Mouse (Mus musculus): ENCODE measurements around the gene Psmf1. TPM values are rescaled to one million over a fixed set of nuclear protein-coding genes. Genes with fewer than 3 reads are reported as not detected.

Gene Psmf1
- polyA plus RNA-seq, 1 experiment from 2014 or later: 66.6 TPM

DNA sequence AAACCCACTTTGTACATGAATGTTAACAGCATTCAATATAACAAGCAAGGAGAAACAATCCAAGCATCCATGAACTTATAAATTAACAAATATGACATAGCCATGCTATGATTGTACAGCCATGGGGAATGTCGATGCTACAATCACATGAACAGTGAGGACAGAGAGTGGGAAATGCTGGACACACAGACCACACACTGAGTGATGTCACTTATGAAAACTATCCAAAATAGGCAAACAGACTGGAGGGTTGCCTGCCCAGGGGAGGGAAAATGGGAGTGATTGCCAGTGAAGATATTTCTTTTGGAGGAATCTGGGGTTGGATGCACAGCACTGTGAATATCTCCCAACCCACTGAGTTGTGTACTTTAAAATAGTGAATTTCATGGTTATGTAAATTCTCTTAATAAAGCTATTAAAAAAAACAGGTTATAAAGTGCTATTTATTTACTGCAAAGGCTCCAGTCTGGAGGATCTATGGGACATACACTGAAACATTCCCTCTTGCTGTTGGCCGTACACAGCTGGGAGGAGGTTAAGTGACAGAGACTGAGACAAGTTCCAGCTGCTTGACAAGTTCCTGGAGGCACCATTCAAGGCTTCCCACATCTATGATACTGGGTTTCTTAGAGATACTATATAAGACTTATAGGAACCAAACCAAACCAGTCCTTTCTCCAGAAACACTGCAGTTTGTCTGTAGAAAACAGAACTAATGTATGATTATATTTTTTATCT is 27.5 kb downstream of the Psmf1 start:
- ATAC-seq (replicated peaks): no peak
- H3K4me1 ChIP-seq: no peaks in the 10 kb centered on the region
- no peaks in the 10 kb centered on the region for H3K9me3 ChIP-seq
- H3K9ac ChIP-seq: no peak overlapping the region
- H3K4me2 ChIP-seq: no peak overlapping the region
- no peaks in the 10 kb centered on the region for H3K27me3 ChIP-seq (replicated peaks)
- WGBS: 97% methylated on average over 2 of the region's 2 CpGs
- no peak overlapping the region for H3K4me3 ChIP-seq
- H3K27ac ChIP-seq: no peak overlapping the region
- peaks cover 42% of the 10 kb centered on the region for H3K36me3 ChIP-seq (replicated peaks)

DNA sequence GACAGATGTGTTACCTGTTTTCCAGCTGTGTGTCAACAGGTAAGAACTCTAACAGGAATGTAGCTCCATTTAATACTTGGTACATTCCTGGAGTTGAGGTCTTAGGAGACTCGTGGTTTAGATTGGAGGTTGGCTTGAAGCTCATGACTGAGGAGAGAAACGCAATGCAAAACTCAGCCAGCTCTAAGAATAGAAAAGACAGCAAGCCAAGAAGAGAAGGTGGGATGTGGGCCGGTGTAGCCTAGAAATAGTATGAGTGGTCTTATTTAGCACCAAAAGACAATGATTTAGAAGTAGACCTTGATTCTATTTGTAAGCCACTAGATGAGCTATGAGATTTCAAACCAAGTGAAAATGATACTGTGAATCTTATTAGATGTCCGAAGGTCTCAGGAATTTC is 28.5 kb downstream of the Psmf1 start:
- WGBS: 97% methylated on average over 4 of the region's 4 CpGs
- Histone ChIP-seq H3K36me3 (replicated peaks) (peaks cover 39% of the 10 kb centered on the region), H3K9me3 (no peaks in the 10 kb centered on the region), H3K9ac (no peak overlapping the region), H3K4me1 (no peaks in the 10 kb centered on the region), H3K27me3 (replicated peaks) (no peaks in the 10 kb centered on the region), H3K4me3 (no peak overlapping the region), H3K27ac (no peak overlapping the region), H3K4me2 (no peak overlapping the region)
- ATAC-seq (replicated peaks): no peak

DNA sequence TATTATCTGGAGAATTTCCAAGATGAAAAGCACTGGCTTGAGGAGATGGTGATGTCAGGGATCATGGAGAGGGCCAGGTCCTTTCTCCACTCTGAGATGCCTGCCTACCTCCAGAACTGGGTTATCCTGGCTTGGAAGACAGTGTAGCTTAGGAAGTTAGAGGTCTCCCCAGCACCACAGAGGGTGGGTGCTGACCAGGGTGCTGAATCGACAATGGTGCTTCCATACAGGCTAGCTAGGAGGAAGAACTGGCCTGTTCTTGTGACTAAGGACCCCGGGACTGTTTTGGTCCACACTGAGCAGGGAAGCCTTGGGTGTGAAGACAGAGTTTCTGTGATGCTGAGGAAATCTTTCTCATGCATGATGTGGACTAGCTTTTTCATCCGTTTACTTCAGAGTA is 31.3 kb downstream of the Psmf1 start:
- no peak overlapping the region for H3K9ac ChIP-seq
- H3K9me3 ChIP-seq: no peaks in the 10 kb centered on the region
- no peak overlapping the region for H3K27ac ChIP-seq
- ATAC-seq (replicated peaks): no peak
- no peaks in the 10 kb centered on the region for H3K27me3 ChIP-seq (replicated peaks)
- no peak overlapping the region for H3K4me2 ChIP-seq
- H3K4me3 ChIP-seq: no peak overlapping the region
- H3K36me3 ChIP-seq (replicated peaks): peaks cover 17% of the 10 kb centered on the region
- no peaks in the 10 kb centered on the region for H3K4me1 ChIP-seq
- 43% methylated on average over 3 of the region's 3 CpGs for WGBS

DNA sequence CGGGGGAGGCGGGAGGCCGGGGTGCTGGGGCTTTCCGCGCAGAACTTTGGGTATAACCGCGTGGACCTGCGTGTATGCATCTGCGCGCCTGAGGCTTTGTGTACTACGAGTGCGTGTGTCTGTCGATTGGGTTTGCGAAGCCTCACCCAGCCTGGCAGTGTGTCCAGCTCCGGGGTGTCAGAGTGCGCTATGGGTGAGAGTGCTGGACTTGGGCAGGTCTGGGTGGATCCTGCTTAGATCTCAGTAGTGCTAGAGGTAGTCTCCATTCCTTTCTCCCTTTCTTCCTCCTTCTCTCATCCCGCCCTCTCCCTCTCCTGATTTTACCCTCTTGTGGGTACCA is 41.2 kb downstream of the Psmf1 start:
- Histone ChIP-seq H3K27ac (peak overlapping the region; percentile 81), H3K4me3 (peak overlapping the region; percentile 81), H3K9me3 (no peaks in the 10 kb centered on the region), H3K36me3 (replicated peaks) (peaks cover 11% of the 10 kb centered on the region), H3K4me1 (peaks cover 24% of the 10 kb centered on the region), H3K4me2 (peak overlapping the region; percentile 89), H3K27me3 (replicated peaks) (no peaks in the 10 kb centered on the region; the same call in 1 of the 2 replicates), H3K9ac (peak overlapping the region; percentile 86)
- 3% methylated on average over 17 of the region's 17 CpGs for WGBS
- ATAC-seq (replicated peaks): peak; percentile 72

DNA sequence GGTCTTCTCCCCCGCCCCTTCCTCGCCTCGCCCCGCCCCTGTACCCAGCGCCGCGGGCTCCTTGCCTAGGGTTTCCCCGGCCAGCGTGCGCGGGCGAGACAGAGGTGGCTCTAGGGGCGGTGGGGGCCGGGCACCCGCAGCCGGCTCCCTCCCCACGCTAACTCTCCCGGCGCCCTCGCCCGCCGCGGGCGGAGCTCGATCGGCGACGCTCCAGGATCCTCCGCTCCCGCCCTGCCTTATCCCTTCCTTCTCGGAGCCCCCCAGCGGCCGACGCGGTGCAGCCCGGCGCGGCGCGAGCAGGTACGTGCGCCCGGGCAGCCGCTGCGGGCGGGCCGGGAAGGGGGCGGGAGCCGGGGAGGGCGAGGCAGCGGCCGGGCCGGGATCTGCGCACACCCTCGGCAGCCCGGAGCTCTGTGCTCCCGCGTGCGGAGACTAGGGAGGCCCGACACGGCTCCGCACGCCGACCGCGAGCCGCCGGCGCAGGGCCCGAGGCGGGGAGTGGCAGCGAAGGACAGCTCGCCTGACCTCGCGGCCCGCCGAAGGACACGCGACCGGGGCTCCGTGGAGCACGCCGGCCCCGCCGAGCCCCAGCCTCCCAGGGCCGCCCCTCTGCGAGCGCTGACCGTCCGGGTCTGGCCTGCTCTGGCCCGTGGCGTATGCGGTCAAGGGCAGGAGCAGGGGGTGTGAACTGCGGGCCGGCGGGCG is 41.7 kb downstream of the Psmf1 start:
- H3K27me3 ChIP-seq (replicated peaks): no peaks in the 10 kb centered on the region; the same call in 1 of the 2 replicates
- WGBS: under 1% methylated on average over 59 of the region's 97 CpGs
- peak overlapping the region; percentile 86 for H3K9ac ChIP-seq
- H3K9me3 ChIP-seq: no peaks in the 10 kb centered on the region
- H3K4me2 ChIP-seq: peak overlapping the region; percentile 89
- peak overlapping the region; percentile 81 for H3K4me3 ChIP-seq
- H3K36me3 ChIP-seq (replicated peaks): peaks cover 11% of the 10 kb centered on the region
- peak; percentile 92 for ATAC-seq (replicated peaks)
- H3K27ac ChIP-seq: peak overlapping the region; percentile 81
- peaks cover 24% of the 10 kb centered on the region for H3K4me1 ChIP-seq

DNA sequence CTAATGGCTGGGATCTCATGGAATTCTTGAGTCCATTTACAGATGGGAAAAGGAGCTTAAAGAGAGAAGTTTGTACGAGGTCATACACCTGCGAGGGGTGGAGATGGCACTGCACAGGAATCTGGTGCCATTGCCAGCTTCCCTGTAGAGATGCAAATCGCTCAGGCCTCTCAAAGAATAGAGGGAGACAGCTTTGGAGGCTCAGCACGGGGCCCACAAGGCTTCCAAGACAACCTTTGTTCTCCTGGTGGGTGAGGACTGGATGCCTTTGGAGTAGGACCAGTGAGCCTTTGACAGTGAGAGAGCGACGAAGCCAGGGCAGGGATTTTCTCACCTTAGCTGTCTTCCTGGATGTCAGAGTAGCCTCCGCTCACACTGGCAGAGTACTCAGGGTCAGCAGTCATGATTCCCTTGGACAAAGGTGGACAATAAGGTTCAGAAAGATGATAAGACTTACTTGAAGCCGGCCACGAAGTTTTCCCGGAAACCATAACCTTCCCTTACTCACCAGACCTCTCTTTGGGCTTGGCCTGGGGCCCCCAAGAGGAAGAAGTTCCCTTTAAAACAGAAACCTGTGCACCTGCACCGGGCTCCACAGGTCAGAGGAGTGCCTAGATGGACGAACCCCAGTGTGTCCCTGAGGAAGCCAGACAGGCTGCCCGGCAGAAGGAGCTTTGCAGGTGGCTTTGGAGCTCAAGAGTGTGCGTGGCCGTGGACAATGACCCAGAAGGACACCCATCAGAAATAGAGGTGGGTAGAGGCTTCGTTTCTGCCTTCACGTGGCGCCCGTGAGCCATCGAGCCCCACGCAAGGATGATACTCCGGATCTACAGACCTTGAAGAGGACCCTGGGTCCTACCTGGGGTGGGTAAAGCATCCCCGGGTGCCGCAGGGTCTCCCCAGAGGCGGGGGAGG is 42.5 kb downstream of the Psmf1 start, which contains the start of gene Tmem74b:
TSS of gene Tmem74b (plus strand) at position 778 of the 915 bp plus-strand sequence.
- no peaks in the 10 kb centered on the region for H3K9me3 ChIP-seq
- H3K27ac ChIP-seq: peak within 1 kb of the TSS; percentile 81
- WGBS: 3% methylated on average over 25 of the region's 25 CpGs
- no peaks in the 10 kb centered on the region; the same call in 1 of the 2 replicates for H3K27me3 ChIP-seq (replicated peaks)
- peak within 1 kb of the TSS; percentile 81 for H3K4me3 ChIP-seq
- ATAC-seq (replicated peaks): peak; percentile 57
- H3K9ac ChIP-seq: peak within 1 kb of the TSS; percentile 86
- peaks cover 24% of the 10 kb centered on the region for H3K4me1 ChIP-seq
- H3K4me2 ChIP-seq: peak within 1 kb of the TSS; percentile 89
- peaks cover 4% of the 10 kb centered on the region for H3K36me3 ChIP-seq (replicated peaks)

DNA sequence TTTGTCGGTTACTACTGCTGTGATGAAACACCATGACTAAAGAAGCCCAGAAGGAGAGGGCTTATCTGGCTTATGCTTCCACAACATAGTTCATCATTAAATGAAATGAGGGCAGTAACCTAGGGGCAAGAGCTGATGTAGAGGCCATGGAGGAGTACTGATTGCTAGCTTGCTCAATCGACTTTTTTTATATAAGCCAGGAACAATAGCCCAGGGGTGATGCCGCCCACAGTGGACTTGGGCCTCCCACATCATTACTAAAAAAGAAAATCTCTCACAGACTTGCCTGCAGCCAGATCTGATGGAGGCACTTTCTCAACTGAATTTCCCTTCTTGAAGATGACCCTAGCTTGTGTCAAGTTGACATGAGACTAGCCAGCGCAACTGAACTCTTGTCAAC is 61.0 kb downstream of the Psmf1 start:
- Histone ChIP-seq H3K4me3 (no peak overlapping the region), H3K4me1 (no peaks in the 10 kb centered on the region), H3K9me3 (no peaks in the 10 kb centered on the region), H3K27ac (no peak overlapping the region), H3K27me3 (replicated peaks) (no peaks in the 10 kb centered on the region), H3K36me3 (replicated peaks) (no peaks in the 10 kb centered on the region), H3K9ac (no peak overlapping the region), H3K4me2 (no peak overlapping the region)
- ATAC-seq (replicated peaks): no peak
- 90% methylated on average over 4 of the region's 4 CpGs for WGBS

DNA sequence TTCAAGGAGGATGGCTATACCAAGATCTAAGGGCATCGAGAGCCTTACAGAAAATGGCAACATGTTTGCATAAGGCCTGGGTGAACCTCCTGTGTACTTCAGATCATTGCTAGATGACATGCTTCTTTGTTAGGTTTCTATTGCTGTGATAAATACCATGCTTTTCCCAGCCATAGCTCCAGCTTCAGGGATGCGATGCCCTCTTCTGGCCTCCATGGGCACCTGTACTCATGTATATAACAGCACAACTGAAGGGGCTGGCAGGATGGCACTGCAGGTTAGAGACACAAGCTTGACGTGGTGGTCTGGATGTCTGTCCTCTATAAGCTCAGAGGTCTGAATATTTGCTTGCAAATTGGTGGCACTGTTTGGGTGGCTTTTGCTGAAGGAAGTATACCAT is 61.6 kb downstream of the Psmf1 start:
- Histone ChIP-seq H3K4me3 (no peak overlapping the region), H3K4me2 (no peak overlapping the region), H3K27me3 (replicated peaks) (no peaks in the 10 kb centered on the region), H3K27ac (no peak overlapping the region), H3K9me3 (no peaks in the 10 kb centered on the region), H3K9ac (no peak overlapping the region), H3K4me1 (no peaks in the 10 kb centered on the region), H3K36me3 (replicated peaks) (no peaks in the 10 kb centered on the region)
- WGBS: 51% methylated on average over 3 of the region's 3 CpGs
- ATAC-seq (replicated peaks): peak; percentile 87

DNA sequence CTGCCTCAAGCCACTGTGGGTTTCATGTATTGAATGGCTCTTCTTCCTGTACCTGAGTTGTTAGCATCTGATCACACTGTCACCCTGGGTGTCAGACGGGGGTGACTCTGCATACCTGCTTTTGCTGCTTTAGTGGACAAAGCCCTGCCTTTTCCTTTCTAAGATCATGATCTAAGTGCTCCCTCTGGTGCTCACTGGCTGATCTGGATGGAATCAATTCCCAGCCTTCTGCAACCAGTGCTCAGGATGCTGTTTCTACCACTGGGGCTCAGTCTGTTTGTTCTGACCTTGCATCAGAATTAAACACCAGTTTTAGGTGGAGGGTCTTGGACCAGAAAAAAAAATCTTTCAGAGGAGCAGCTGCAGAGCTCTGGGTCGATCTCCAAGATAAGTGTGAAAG is 67.8 kb downstream of the Psmf1 start:
- Histone ChIP-seq H3K27me3 (replicated peaks) (no peaks in the 10 kb centered on the region), H3K27ac (no peak overlapping the region), H3K4me1 (no peaks in the 10 kb centered on the region), H3K36me3 (replicated peaks) (no peaks in the 10 kb centered on the region), H3K9ac (no peak overlapping the region), H3K4me3 (no peak overlapping the region), H3K4me2 (no peak overlapping the region), H3K9me3 (no peaks in the 10 kb centered on the region)
- ATAC-seq (replicated peaks): no peak; the same call in 1 of the 2 replicates
- 63% methylated on average over 2 of the region's 2 CpGs for WGBS

DNA sequence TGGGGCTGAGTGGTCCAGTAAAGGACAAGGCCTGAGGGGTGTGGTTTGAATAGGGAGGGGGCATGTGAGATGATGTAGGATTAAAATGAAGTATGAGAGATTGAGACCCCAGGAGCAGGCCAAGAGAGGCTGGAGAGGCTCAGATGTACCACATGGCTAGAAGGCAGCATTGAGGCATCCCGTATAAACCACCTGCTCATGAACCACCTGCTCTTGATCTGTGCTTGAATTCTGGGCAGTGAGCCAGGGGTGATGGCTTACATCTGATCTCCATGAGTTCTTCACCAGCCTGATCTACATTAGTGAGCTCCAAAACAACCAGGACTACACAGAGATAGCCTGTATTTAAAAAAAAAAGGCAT is 73.0 kb downstream of the Psmf1 start:
- Histone ChIP-seq H3K4me2 (no peak overlapping the region), H3K27me3 (replicated peaks) (no peaks in the 10 kb centered on the region; the same call in 1 of the 2 replicates), H3K36me3 (replicated peaks) (no peaks in the 10 kb centered on the region), H3K27ac (no peak overlapping the region), H3K9me3 (no peaks in the 10 kb centered on the region), H3K4me1 (no peaks in the 10 kb centered on the region), H3K9ac (no peak overlapping the region), H3K4me3 (no peak overlapping the region)
- 68% methylated on average over 1 of the region's 1 CpGs for WGBS
- 0 out of 2 replicates have a peak, but pooled peaks have one; percentile 39 for ATAC-seq (replicated peaks)

DNA sequence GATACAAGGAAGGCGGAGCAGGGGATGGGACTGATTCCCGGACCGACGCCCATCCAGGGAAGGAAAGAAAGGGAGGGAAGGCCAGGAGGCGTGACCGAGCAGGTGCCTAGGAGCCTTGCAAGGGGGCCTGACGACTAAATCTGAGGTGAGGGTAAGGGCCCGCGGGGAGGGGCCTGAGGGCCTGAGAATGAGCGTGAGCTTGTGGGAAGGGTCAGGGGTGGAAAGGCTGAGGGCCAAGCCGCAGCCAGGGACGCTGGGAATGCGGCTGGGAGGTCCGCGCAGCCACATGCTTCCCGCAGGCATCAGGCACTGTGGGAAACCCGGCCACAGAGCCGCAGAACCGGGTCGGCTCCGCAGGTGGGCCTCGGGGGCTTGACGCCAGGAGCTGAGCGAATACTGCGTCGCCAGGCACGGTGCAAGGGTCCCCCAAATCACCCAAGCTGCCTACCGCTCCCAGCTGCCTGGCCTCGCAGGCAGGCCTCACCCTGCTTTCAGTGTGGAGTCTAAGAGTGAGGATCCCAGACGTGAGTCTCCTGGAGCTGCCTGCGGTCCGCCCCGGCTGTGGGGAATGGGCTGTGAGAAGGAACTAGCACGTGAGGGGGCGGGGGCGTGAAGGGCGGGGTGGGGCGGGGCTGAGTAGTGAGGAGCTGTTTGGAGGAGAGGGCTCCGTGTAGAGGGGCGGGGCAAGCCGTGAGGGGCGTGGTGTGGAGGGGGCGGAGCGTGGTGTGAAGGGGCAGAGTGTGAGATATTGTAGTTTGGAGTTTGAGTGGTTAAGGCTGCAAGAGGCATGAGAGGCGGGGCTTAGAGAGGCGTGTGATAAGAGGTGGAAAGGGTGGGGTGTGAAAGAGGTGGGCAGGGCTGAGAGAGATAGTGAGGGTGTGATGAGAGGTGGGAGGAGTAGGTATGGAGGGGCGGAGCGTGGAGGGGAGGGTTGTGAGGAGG is 73.7 kb downstream of the Psmf1 start:
- H3K27ac ChIP-seq: no peak overlapping the region
- ATAC-seq (replicated peaks): peak; percentile 60
- no peaks in the 10 kb centered on the region; the same call in 1 of the 2 replicates for H3K27me3 ChIP-seq (replicated peaks)
- no peaks in the 10 kb centered on the region for H3K4me1 ChIP-seq
- no peak overlapping the region for H3K9ac ChIP-seq
- H3K9me3 ChIP-seq: no peaks in the 10 kb centered on the region
- peak overlapping the region; percentile 27 for H3K4me3 ChIP-seq
- WGBS: 33% methylated on average over 47 of the region's 48 CpGs
- peak overlapping the region; percentile 43 for H3K4me2 ChIP-seq
- no peaks in the 10 kb centered on the region for H3K36me3 ChIP-seq (replicated peaks)

Measured in midbrain, embryonic 15.5 days (tissue).